Mouse (Mus musculus) stomach, embryonic 16.5 days (tissue): ENCODE measurements around the gene Tfrc. TPM values are rescaled to one million over a fixed set of nuclear protein-coding genes. Genes with fewer than 3 reads are reported as not detected.

Source experiments
- ATAC-seq: fragments of 200-750 bp; cut with Nextera tagmentation; 2 replicates; pipeline ENCODE4 v1.8.0; 2017; ENCODE audit warnings: moderate number of reproducible peaks, moderate TSS enrichment; ENCODE audit not compliant: insufficient read depth, low FRiP score
- H3K27ac ChIP-seq: fragments of 300-500 bp; sonication (generic); 2 replicates; pipeline ENCODE4 v1.5.1; 2014; ENCODE audit warnings: low read length
- H3K27me3 ChIP-seq: fragments of 300-500 bp; sonication (generic); 2 replicates; pipeline ENCODE4 v1.6.1; 2014; ENCODE audit warnings: low read length, control low read depth, mixed read lengths; ENCODE audit not compliant: control insufficient read depth, insufficient read depth
- H3K36me3 ChIP-seq: fragments of 300-500 bp; sonication (generic); 2 replicates; pipeline ENCODE4 v1.6.1; 2014; ENCODE audit warnings: low read length; ENCODE audit not compliant: control insufficient read depth, insufficient read depth
- H3K4me1 ChIP-seq: fragments of 300-500 bp; sonication (generic); 2 replicates; pipeline ENCODE4 v1.6.1; 2014; ENCODE audit warnings: low read length, control low read depth, mixed read lengths; ENCODE audit not compliant: control insufficient read depth, insufficient read depth
- H3K4me2 ChIP-seq: fragments of 300-500 bp; sonication (generic); 2 replicates; pipeline ENCODE4 v1.6.1; 2014; ENCODE audit warnings: low read depth, low read length, mixed read lengths
- H3K4me3 ChIP-seq: fragments of 300-500 bp; sonication (generic); replicated peaks from 2 replicates; pipeline ENCODE4 v1.5.1; 2014; ENCODE audit warnings: mild to moderate bottlenecking, low read length
- H3K9ac ChIP-seq: fragments of 300-500 bp; sonication (generic); 2 replicates; pipeline ENCODE4 v1.6.1; 2014; ENCODE audit warnings: low read length
- H3K9me3 ChIP-seq: fragments of 300-500 bp; sonication (generic); replicated peaks from 2 replicates; pipeline ENCODE4 v1.6.1; 2016; ENCODE audit warnings: low read length, control low read depth; ENCODE audit not compliant: control insufficient read depth
- WGBS: fragments of 180-500 bp; shearing (Covaris S2); extraction: QIAGEN DNeasy Blood & Tissue Kit; methylation state at CpG from one replicate; pipeline ENCODE4 v1.1.7; 2014; 5-methylcytosine and 5-hydroxymethylcytosine counted together
- polyA plus RNA-seq: library from polyadenylated mRNA; unstranded; fragments of >200 nt; fragmentation: Nextera tagmentation; extraction: Ambion mirVana; gene quantifications from 2 replicates; pipeline ENCODE4 v1.2.1, GENCODE M21; 2015

Tfrc gene
- polyA plus RNA-seq, 1 experiment from 2014 or later = 68.3 TPM

- 64% methylated on average over 13 of the region's 13 CpGs for WGBS
- no peak overlapping the region for H3K4me3 ChIP-seq
- H3K27me3 ChIP-seq = no peaks in the 10 kb centered on the region
- no peak for ATAC-seq
- no peak overlapping the region for H3K9ac ChIP-seq
- H3K4me1 ChIP-seq = peaks cover 19% of the 10 kb centered on the region
- H3K4me2 ChIP-seq = no peak overlapping the region
- no peak overlapping the region for H3K27ac ChIP-seq
- no peaks in the 10 kb centered on the region for H3K9me3 ChIP-seq
- no peaks in the 10 kb centered on the region for H3K36me3 ChIP-seq
Observed at GRCm38 (mm10) chr16:32642280-32642679, 33.6 kb downstream of the Tfrc start.

GRCm38 (mm10) chr16:32643661-32644061, 34.9 kb downstream of the Tfrc start, which contains the start of gene Tnk2:
Gene Tnk2 (plus strand): TSS chr16:32643874.
- Histone ChIP-seq H3K27ac (peak within 1 kb of the TSS; percentile 83), H3K9ac (peak within 1 kb of the TSS; percentile 93), H3K27me3 (no peaks in the 10 kb centered on the region), H3K4me3 (peak within 1 kb of the TSS; percentile 86), H3K4me1 (peaks cover 24% of the 10 kb centered on the region), H3K4me2 (peak within 1 kb of the TSS; percentile 92), H3K9me3 (no peaks in the 10 kb centered on the region), H3K36me3 (no peaks in the 10 kb centered on the region)
- 1% methylated on average over 30 of the region's 40 CpGs for WGBS
- peak; percentile 90 for ATAC-seq

- Histone ChIP-seq H3K9me3 (no peaks in the 10 kb centered on the region), H3K4me3 (peak overlapping the region; percentile 86), H3K9ac (peak overlapping the region; percentile 93), H3K27me3 (no peaks in the 10 kb centered on the region), H3K36me3 (no peaks in the 10 kb centered on the region), H3K4me1 (peaks cover 25% of the 10 kb centered on the region), H3K4me2 (peak overlapping the region; percentile 92), H3K27ac (peak overlapping the region; percentile 83)
- ATAC-seq = peak; percentile 64
- WGBS = under 1% methylated on average over 76 of the region's 82 CpGs
Observed at GRCm38 (mm10) chr16:32644069-32644800, 35.5 kb downstream of the Tfrc start.

GRCm38 (mm10) chr16:32644801-32645170, 36.1 kb downstream of the Tfrc start:
- no peak for ATAC-seq
- H3K9me3 ChIP-seq = no peaks in the 10 kb centered on the region
- peak overlapping the region; percentile 83 for H3K27ac ChIP-seq
- peak overlapping the region; percentile 86 for H3K4me3 ChIP-seq
- H3K4me2 ChIP-seq = peak overlapping the region; percentile 92
- no peaks in the 10 kb centered on the region for H3K27me3 ChIP-seq
- peaks cover 25% of the 10 kb centered on the region for H3K4me1 ChIP-seq
- peak overlapping the region; percentile 93 for H3K9ac ChIP-seq
- 9% methylated on average over 12 of the region's 12 CpGs for WGBS
- H3K36me3 ChIP-seq = no peaks in the 10 kb centered on the region

- no peaks in the 10 kb centered on the region for H3K9me3 ChIP-seq
- WGBS = 21% methylated on average over 14 of the region's 14 CpGs
- no peaks in the 10 kb centered on the region for H3K36me3 ChIP-seq
- peak overlapping the region; percentile 86 for H3K4me3 ChIP-seq
- H3K4me2 ChIP-seq = peak overlapping the region; percentile 92
- peak overlapping the region; percentile 83 for H3K27ac ChIP-seq
- ATAC-seq = 0 out of 2 replicates have a peak, but pooled peaks have one; percentile 12
- H3K4me1 ChIP-seq = peaks cover 25% of the 10 kb centered on the region
- peak overlapping the region; percentile 93 for H3K9ac ChIP-seq
- H3K27me3 ChIP-seq = no peaks in the 10 kb centered on the region
Observed at GRCm38 (mm10) chr16:32645361-32645914, 36.7 kb downstream of the Tfrc start.

- Histone ChIP-seq H3K36me3 (no peaks in the 10 kb centered on the region), H3K4me2 (peak overlapping the region; percentile 92), H3K4me1 (peaks cover 25% of the 10 kb centered on the region), H3K9me3 (no peaks in the 10 kb centered on the region), H3K27me3 (no peaks in the 10 kb centered on the region), H3K9ac (peak overlapping the region; percentile 93; the same call in 1 of the 2 replicates), H3K27ac (peak overlapping the region; percentile 83), H3K4me3 (peak overlapping the region; percentile 86)
- 61% methylated on average over 9 of the region's 9 CpGs for WGBS
- ATAC-seq = no peak
Observed at GRCm38 (mm10) chr16:32646014-32646413, 37.3 kb downstream of the Tfrc start.

- H3K9me3 ChIP-seq = no peaks in the 10 kb centered on the region
- ATAC-seq = no peak
- H3K4me2 ChIP-seq = no peak overlapping the region
- no peaks in the 10 kb centered on the region for H3K27me3 ChIP-seq
- H3K9ac ChIP-seq = no peak overlapping the region
- no peak overlapping the region for H3K27ac ChIP-seq
- H3K4me3 ChIP-seq = no peak overlapping the region
- H3K36me3 ChIP-seq = no peaks in the 10 kb centered on the region
- peaks cover 25% of the 10 kb centered on the region for H3K4me1 ChIP-seq
Observed at GRCm38 (mm10) chr16:32647712-32648111, 39.0 kb downstream of the Tfrc start.

GRCm38 (mm10) chr16:32650461-32650860, 41.7 kb downstream of the Tfrc start:
- H3K4me2 ChIP-seq = no peak overlapping the region
- H3K4me1 ChIP-seq = peaks cover 17% of the 10 kb centered on the region
- peak overlapping the region; percentile 67 for H3K27ac ChIP-seq
- no peaks in the 10 kb centered on the region for H3K36me3 ChIP-seq
- no peaks in the 10 kb centered on the region for H3K27me3 ChIP-seq
- no peak overlapping the region for H3K9ac ChIP-seq
- no peaks in the 10 kb centered on the region for H3K9me3 ChIP-seq
- H3K4me3 ChIP-seq = no peak overlapping the region
- ATAC-seq = no peak

GRCm38 (mm10) chr16:32650974-32651618, 42.4 kb downstream of the Tfrc start:
- no peak overlapping the region for H3K9ac ChIP-seq
- ATAC-seq = no peak
- WGBS = 72% methylated on average over 5 of the region's 5 CpGs
- H3K9me3 ChIP-seq = no peaks in the 10 kb centered on the region
- H3K4me1 ChIP-seq = peaks cover 16% of the 10 kb centered on the region
- H3K4me2 ChIP-seq = no peak overlapping the region
- peak overlapping the region; percentile 67 for H3K27ac ChIP-seq
- no peak overlapping the region for H3K4me3 ChIP-seq
- H3K36me3 ChIP-seq = no peaks in the 10 kb centered on the region
- no peaks in the 10 kb centered on the region for H3K27me3 ChIP-seq
